Mouse (Mus musculus): ENCODE data around the gene Prrt3. TPM values are rescaled to one million over a fixed set of nuclear protein-coding genes. Genes with fewer than 3 reads are reported as not detected.

The Prrt3 gene
- total RNA-seq, 4 experiments from 2014 or later, result not detected

- no peak for DNase-seq (ENCODE audit: low spot score)
These were observed 49.9 kb downstream of the Prrt3 start for GRCm38 (mm10) chr6:113451839-113452238.

GRCm38 (mm10) chr6:113447639-113448038, 54.1 kb downstream of the Prrt3 start:
- DNase-seq (ENCODE audit: low spot score), result no peak

GRCm38 (mm10) chr6:113444207-113444965, 57.3 kb downstream of the Prrt3 start:
- DNase-seq (ENCODE audit: low spot score), result no peak

Small RNA genes lying within 50 kb of the gene (microRNA-seq; reads per million reads assigned to microRNA genes)
- not detected for gene Gm23365

Other genes with a start within 250 kb of the Prrt3 start
- under 1 TPM in 1 of 4 experiments, not detected in 3; 0.25 TPM for gene Cpne9, start 219.6 kb downstream of the Prrt3 start, total RNA-seq (2022)
- gene Brpf1, start 194.8 kb downstream of the Prrt3 start, total RNA-seq (2022), result 10 to 100 TPM; 13.2 to 16.0 (median 14.7) TPM
- gene Ogg1, start 175.0 kb downstream of the Prrt3 start, total RNA-seq (2022), result 1 to 10 TPM; 4.8 to 6.6 (median 5.0) TPM
- 10 to 100 TPM; 60.0 to 79.3 (median 71.7) TPM for gene Camk1, start 157.9 kb downstream of the Prrt3 start, total RNA-seq (2022)
- 10 to 100 TPM; 20.7 to 23.8 (median 23.2) TPM for gene Tada3, start 124.0 kb downstream of the Prrt3 start, total RNA-seq (2022)
- gene Arpc4, start 123.8 kb downstream of the Prrt3 start, total RNA-seq (2022), result 10 to 100 TPM; 58.5 to 72.8 (median 62.0) TPM
- 1 to 10 TPM in 1 of 4 experiments, under 1 TPM in 3; 0.44 to 1.0 (median 0.76) TPM for gene Ttll3, start 112.7 kb downstream of the Prrt3 start, total RNA-seq (2022)
- gene Rpusd3, start 82.6 kb downstream of the Prrt3 start, total RNA-seq (2022), result 10 to 100 TPM in 3 of 4 experiments, 1 to 10 TPM in 1; 8.2 to 11.7 (median 11.2) TPM
- gene Cidec, start 66.2 kb downstream of the Prrt3 start, total RNA-seq (2022), result 1 to 10 TPM; 3.1 to 5.7 (median 4.6) TPM
- gene Jagn1, start 59.4 kb downstream of the Prrt3 start, total RNA-seq (2022), result 10 to 100 TPM; 21.0 to 21.4 (median 21.1) TPM
- 1 to 10 TPM in 2 of 4 experiments, under 1 TPM in 2; 0.60 to 2.0 (median 1.1) TPM for gene Il17re, start 43.4 kb downstream of the Prrt3 start, total RNA-seq (2022)
- gene Il17rc, start 30.5 kb downstream of the Prrt3 start, total RNA-seq (2022), result 1 to 10 TPM; 5.6 to 9.9 (median 7.5) TPM
- 10 to 100 TPM; 53.9 to 63.4 (median 59.2) TPM for gene Creld1, start 18.6 kb downstream of the Prrt3 start, total RNA-seq (2022)
- gene Emc3, start 29.7 kb upstream of the Prrt3 start, total RNA-seq (2022), result 10 to 100 TPM; 56.4 to 60.9 (median 57.3) TPM
- under 1 TPM; 0.06 to 0.79 (median 0.18) TPM for gene Fancd2, start 29.8 kb upstream of the Prrt3 start, total RNA-seq (2022)
- not detected for gene Fancd2os, start 98.8 kb upstream of the Prrt3 start, total RNA-seq (2022)
- gene Brk1, start 102.8 kb upstream of the Prrt3 start, total RNA-seq (2022), result 10 to 100 TPM; 68.5 to 83.3 (median 75.0) TPM
- 10 to 100 TPM in 1 of 4 experiments, 1 to 10 TPM in 3; 8.4 to 10.7 (median 9.4) TPM for gene Vhl, start 122.0 kb upstream of the Prrt3 start, total RNA-seq (2022)
- gene Irak2, start 136.5 kb upstream of the Prrt3 start, total RNA-seq (2022), result 10 to 100 TPM in 2 of 4 experiments, 1 to 10 TPM in 2; 8.1 to 13.5 (median 10.6) TPM
- 10 to 100 TPM; 65.8 to 83.6 (median 69.8) TPM for gene Tatdn2, start 195.1 kb upstream of the Prrt3 start, total RNA-seq (2022)
- not detected for gene Ghrl, start 217.9 kb upstream of the Prrt3 start, total RNA-seq (2022)
- gene Sec13, start 238.8 kb upstream of the Prrt3 start, total RNA-seq (2022), result 10 to 100 TPM; 68.8 to 72.3 (median 71.1) TPM